Mouse (Mus musculus) intestine, embryonic 14.5 days (tissue): Measurements from ENCODE around the gene Prkar1b. TPM values are rescaled to one million over a fixed set of nuclear protein-coding genes. Genes with fewer than 3 reads are reported as not detected.

Experiments used
- ATAC-seq: fragments of 200-750 bp; cut with Nextera tagmentation; replicated peaks from 2 replicates; pipeline ENCODE4 v1.8.0; 2017; ENCODE audit warnings: low read depth, moderate number of reproducible peaks, moderate TSS enrichment, moderate library complexity; ENCODE audit not compliant: low FRiP score, low TSS enrichment
- DNase-seq: peaks from one replicate; pipeline ENCODE4 v3.0.0-alpha.2; 2018; ENCODE audit warnings: low spot score
- H3K27ac ChIP-seq: fragments of 300-500 bp; sonication (generic); 2 replicates; pipeline ENCODE4 v1.5.1; 2014; ENCODE audit warnings: low read depth, mild to moderate bottlenecking, control low read depth
- H3K27me3 ChIP-seq: fragments of 300-500 bp; sonication (generic); replicated peaks from 2 replicates; pipeline ENCODE4 v1.6.1; 2014; ENCODE audit warnings: low read length, control low read depth; ENCODE audit not compliant: control insufficient read depth, insufficient read depth
- H3K36me3 ChIP-seq: fragments of 300-500 bp; sonication (generic); 2 replicates; pipeline ENCODE4 v1.6.1; 2014; ENCODE audit warnings: low read length, control low read depth; ENCODE audit not compliant: control insufficient read depth, insufficient read depth
- H3K4me1 ChIP-seq: fragments of 300-500 bp; sonication (generic); replicated peaks from 2 replicates; pipeline ENCODE4 v1.6.1; 2014; ENCODE audit warnings: low read length, control low read depth, mixed read lengths; ENCODE audit not compliant: control insufficient read depth, insufficient read depth
- H3K4me2 ChIP-seq: fragments of 300-500 bp; sonication (generic); 2 replicates; pipeline ENCODE4 v1.6.1; 2014; ENCODE audit warnings: low read length
- H3K4me3 ChIP-seq: fragments of 300-500 bp; sonication (generic); 2 replicates; pipeline ENCODE4 v1.5.1; 2014; ENCODE audit warnings: low read depth, low read length, control low read depth, mixed read lengths
- H3K9ac ChIP-seq: fragments of 300-500 bp; sonication (generic); 2 replicates; pipeline ENCODE4 v1.6.1; 2014; ENCODE audit warnings: mild to moderate bottlenecking, low read length
- H3K9me3 ChIP-seq: fragments of 300-500 bp; sonication (generic); 2 replicates; pipeline ENCODE4 v1.6.1; 2016; ENCODE audit warnings: low read length, control low read depth; ENCODE audit not compliant: control insufficient read depth
- whole genome bisulfite sequencing: fragments of 180-500 bp; shearing (Covaris S2); extraction: QIAGEN DNeasy Blood & Tissue Kit; methylation state at CpG from one replicate; pipeline ENCODE4 v1.1.7; 2014; 5-methylcytosine and 5-hydroxymethylcytosine counted together
- polyA plus RNA-seq: library from polyadenylated mRNA; unstranded; fragments of >200 nt; fragmentation: Nextera tagmentation; extraction: Ambion mirVana; gene quantifications from 2 replicates; pipeline ENCODE4 v1.2.1, GENCODE M21; 2014

The Prkar1b gene
- polyA plus RNA-seq, 1 experiment from 2014 or later: 25.6 TPM

GRCm38 (mm10) chr5:139007141-139007775 lies 142.5 kb downstream of the Prkar1b start:
- Histone ChIP-seq H3K9ac (no peak overlapping the region), H3K4me3 (no peak overlapping the region), H3K4me2 (no peak overlapping the region), H3K36me3 (no peaks in the 10 kb centered on the region), H3K27me3 (no peaks in the 10 kb centered on the region), H3K9me3 (no peaks in the 10 kb centered on the region), H3K27ac (no peak overlapping the region), H3K4me1 (no peaks in the 10 kb centered on the region)
- peak; percentile 55; the same call in 1 of the 2 replicates for ATAC-seq
- DNase-seq: no peak
- WGBS: 48% methylated on average over 4 of the region's 4 CpGs

- WGBS: 90% methylated on average over 6 of the region's 6 CpGs
- H3K4me1 ChIP-seq: no peaks in the 10 kb centered on the region
- no peak overlapping the region for H3K4me3 ChIP-seq
- no peak overlapping the region for H3K9ac ChIP-seq
- no peak for DNase-seq
- H3K27me3 ChIP-seq: peaks cover 7% of the 10 kb centered on the region
- no peaks in the 10 kb centered on the region for H3K36me3 ChIP-seq
- H3K27ac ChIP-seq: no peak overlapping the region
- no peaks in the 10 kb centered on the region for H3K9me3 ChIP-seq
- no peak for ATAC-seq
- no peak overlapping the region for H3K4me2 ChIP-seq
These were observed 145.2 kb downstream of the Prkar1b start for GRCm38 (mm10) chr5:139004588-139004987.

GRCm38 (mm10) chr5:138999716-139000115 lies 150.1 kb downstream of the Prkar1b start:
- peaks cover 36% of the 10 kb centered on the region for H3K27me3 ChIP-seq
- H3K9ac ChIP-seq: no peak overlapping the region
- H3K4me2 ChIP-seq: no peak overlapping the region
- peaks cover 22% of the 10 kb centered on the region for H3K4me1 ChIP-seq
- 63% methylated on average over 7 of the region's 7 CpGs for WGBS
- no peak overlapping the region for H3K4me3 ChIP-seq
- no peak overlapping the region for H3K27ac ChIP-seq
- no peaks in the 10 kb centered on the region for H3K36me3 ChIP-seq
- ATAC-seq (no peak), DNase-seq (no peak)
- H3K9me3 ChIP-seq: no peaks in the 10 kb centered on the region

- H3K4me3 ChIP-seq: peak overlapping the region; percentile 26
- H3K4me2 ChIP-seq: peak overlapping the region; percentile 92
- no peak overlapping the region for H3K27ac ChIP-seq
- no peaks in the 10 kb centered on the region for H3K36me3 ChIP-seq
- H3K9me3 ChIP-seq: no peaks in the 10 kb centered on the region
- ATAC-seq (no peak), DNase-seq (peak; percentile 71)
- H3K4me1 ChIP-seq: peaks cover 29% of the 10 kb centered on the region
- peaks cover 36% of the 10 kb centered on the region for H3K27me3 ChIP-seq
- 2% methylated on average over 30 of the region's 30 CpGs for WGBS
- H3K9ac ChIP-seq: peak overlapping the region; percentile 25; the same call in 1 of the 2 replicates
These were observed 151.7 kb downstream of the Prkar1b start for GRCm38 (mm10) chr5:138997936-138998580.

- WGBS: 7% methylated on average over 48 of the region's 48 CpGs
- H3K4me1 ChIP-seq: peaks cover 29% of the 10 kb centered on the region
- peak within 1 kb of the TSS; percentile 84 for H3K4me3 ChIP-seq
- H3K36me3 ChIP-seq: no peaks in the 10 kb centered on the region
- peak within 1 kb of the TSS; percentile 89; the same call in 1 of the 2 replicates for H3K27ac ChIP-seq
- H3K9ac ChIP-seq: peak within 1 kb of the TSS; percentile 25
- DNase-seq: peak; percentile 86
- peaks cover 39% of the 10 kb centered on the region for H3K27me3 ChIP-seq
- H3K9me3 ChIP-seq: no peaks in the 10 kb centered on the region
- no peak for ATAC-seq
- peak within 1 kb of the TSS; percentile 92 for H3K4me2 ChIP-seq
These were observed 152.5 kb downstream of the Prkar1b start, which contains the start of gene Pdgfa for GRCm38 (mm10) chr5:138997171-138997788. TSS of gene Pdgfa (minus strand) at chr5:138997370.

GRCm38 (mm10) chr5:138996322-138997073 lies 153.3 kb downstream of the Prkar1b start:
- H3K4me3 ChIP-seq: peak overlapping the region; percentile 84
- peak overlapping the region; percentile 92 for H3K4me2 ChIP-seq
- 18% methylated on average over 24 of the region's 24 CpGs for WGBS
- 0 out of 2 replicates have a peak overlapping the region, but pooled peaks have one; percentile 80 for H3K9ac ChIP-seq
- DNase-seq (no peak), ATAC-seq (peak; percentile 9; the same call in 1 of the 2 replicates)
- H3K27me3 ChIP-seq: peaks cover 42% of the 10 kb centered on the region
- H3K9me3 ChIP-seq: no peaks in the 10 kb centered on the region
- peak overlapping the region; percentile 89; the same call in 1 of the 2 replicates for H3K27ac ChIP-seq
- H3K36me3 ChIP-seq: 0 out of 2 replicates have a peak, but pooled peaks cover 2% of the 10 kb centered on the region
- peaks cover 29% of the 10 kb centered on the region for H3K4me1 ChIP-seq

GRCm38 (mm10) chr5:138995721-138996311 lies 154.0 kb downstream of the Prkar1b start:
- H3K4me3 ChIP-seq: peak overlapping the region; percentile 84
- peak overlapping the region; percentile 92 for H3K4me2 ChIP-seq
- DNase-seq: peak; percentile 88
- WGBS: under 1% methylated on average over 48 of the region's 52 CpGs
- H3K4me1 ChIP-seq: peaks cover 29% of the 10 kb centered on the region
- 0 out of 2 replicates have a peak, but pooled peaks cover 5% of the 10 kb centered on the region for H3K36me3 ChIP-seq
- H3K27ac ChIP-seq: peak overlapping the region; percentile 89
- no peaks in the 10 kb centered on the region for H3K9me3 ChIP-seq
- ATAC-seq: peak; percentile 52
- peaks cover 42% of the 10 kb centered on the region for H3K27me3 ChIP-seq
- H3K9ac ChIP-seq: peak overlapping the region; percentile 80
